Mouse (Mus musculus) lung, adult 2 months (tissue): Measurements from ENCODE around the gene Jmjd1c. TPM values are rescaled to one million over a fixed set of nuclear protein-coding genes. Genes with fewer than 3 reads are reported as not detected.

Experiments used
- DNase-seq: peaks from one replicate; pipeline ENCODE4 v3.0.0; 2022
- H3K4me1 ChIP-seq: fragments of 200-500 bp; 2 replicates; pipeline ENCODE4 v1.6.1; 2011; ENCODE audit warnings: low read length; ENCODE audit not compliant: control insufficient read depth, insufficient read depth
- H3K4me3 ChIP-seq: fragments of 200-500 bp; replicated peaks from 2 replicates; pipeline ENCODE3; 2011; ENCODE audit warnings: low read depth, mild to moderate bottlenecking, control low read depth, low read length; ENCODE audit errors: extremely low read depth
- CTCF ChIP-seq: fragments of 200-500 bp; IDR thresholded peaks from 2 replicates; pipeline ENCODE4 v1.5.1; 2011; ENCODE audit warnings: mild to moderate bottlenecking, low read length, control low read depth; ENCODE audit not compliant: insufficient read depth
- POLR2A ChIP-seq: fragments of 200-500 bp; IDR thresholded peaks from 2 replicates; pipeline ENCODE4 v1.6.1; 2011; ENCODE audit warnings: low read depth, mild to moderate bottlenecking, control low read depth, low read length, borderline replicate concordance; ENCODE audit errors: extremely low read depth
- WGBS: fragments of 180-500 bp; shearing (Covaris S2); methylation state at CpG from one replicate; pipeline ENCODE4 v1.1.7; 2018; 5-methylcytosine and 5-hydroxymethylcytosine counted together
- polyA plus RNA-seq: library from polyadenylated mRNA; depleted of rRNA; stranded (reverse); fragments of >200 nt; gene quantifications from 2 replicates; pipeline ENCODE4 v1.2.3, GENCODE M21; 2012

Gene Jmjd1c
- polyA plus RNA-seq, 1 experiment: 16.4 TPM

DNA sequence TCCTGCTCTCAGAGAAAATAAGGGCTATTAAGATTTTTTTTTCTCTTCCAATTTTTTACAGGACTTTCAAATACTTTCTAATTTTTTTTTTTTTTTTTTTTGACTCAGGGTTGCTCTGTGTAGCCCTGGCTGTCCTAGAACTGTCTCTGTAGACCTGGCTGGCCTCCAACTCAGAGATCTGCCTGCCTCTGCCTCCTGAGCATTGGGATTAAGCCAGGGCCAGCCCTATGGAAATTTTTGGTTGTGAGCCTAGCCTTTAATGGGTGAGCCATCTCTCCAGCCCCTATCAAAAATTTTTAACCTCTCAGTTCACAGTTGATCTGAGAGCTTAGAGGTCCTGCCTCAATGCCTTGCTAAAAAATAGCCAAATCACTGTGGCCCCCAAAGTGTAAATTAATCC is 38.7 kb upstream of the Jmjd1c start:
- peaks cover 24% of the 10 kb centered on the region for H3K4me1 ChIP-seq
- TF ChIP-seq POLR2A (no peak), CTCF (no peak)

DNA sequence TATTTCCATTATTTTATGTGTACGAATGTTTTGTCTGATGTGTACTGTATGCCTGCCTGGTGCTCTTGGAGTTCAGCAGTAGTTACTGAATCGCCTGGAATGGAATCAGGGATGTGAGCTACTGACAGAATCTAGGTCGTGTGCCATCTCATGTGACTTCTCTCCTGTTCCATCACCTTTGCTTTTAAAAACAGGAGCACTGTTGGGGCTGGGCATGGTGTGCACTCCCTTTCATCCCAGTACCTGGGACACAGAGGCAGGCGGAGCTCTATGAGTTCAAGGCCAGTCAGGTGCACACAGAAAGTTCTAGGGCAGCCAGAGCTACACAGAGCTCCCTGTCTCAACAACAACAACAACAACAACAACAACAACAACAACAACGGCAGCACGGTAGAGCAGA is 38.2 kb upstream of the Jmjd1c start:
- TF ChIP-seq CTCF: no peak
- TF ChIP-seq POLR2A: no peak
- H3K4me1 ChIP-seq: peaks cover 19% of the 10 kb centered on the region
- no peak overlapping the region for H3K4me3 ChIP-seq
- no peak for DNase-seq
- WGBS: 85% methylated on average over 6 of the region's 6 CpGs

More for the DNA sequence above, 38.7 kb upstream of the Jmjd1c start:
- DNase-seq: no peak
- H3K4me3 ChIP-seq: no peak overlapping the region

DNA sequence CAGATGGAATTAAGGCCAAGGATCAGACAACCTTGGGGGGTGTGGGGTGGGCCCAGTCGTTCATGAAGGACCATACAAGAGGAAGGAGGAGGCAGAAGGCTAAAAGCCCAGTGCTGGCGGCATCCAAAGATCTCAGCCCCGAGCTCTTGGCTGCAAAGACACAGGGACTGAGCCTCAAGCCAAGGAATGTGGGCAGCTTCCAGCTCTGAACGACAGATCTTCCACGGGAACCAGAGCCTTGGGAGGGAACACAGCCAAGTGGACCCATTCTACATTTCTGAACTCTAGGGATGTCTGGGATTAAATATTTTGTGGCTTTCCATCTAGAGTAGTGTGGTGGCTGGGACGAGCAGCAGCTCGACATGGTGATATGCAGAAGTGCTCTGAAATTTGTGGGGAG is 37.6 kb upstream of the Jmjd1c start:
- peaks cover 18% of the 10 kb centered on the region for H3K4me1 ChIP-seq
- no peak for DNase-seq
- WGBS: 30% methylated on average over 7 of the region's 7 CpGs

DNA sequence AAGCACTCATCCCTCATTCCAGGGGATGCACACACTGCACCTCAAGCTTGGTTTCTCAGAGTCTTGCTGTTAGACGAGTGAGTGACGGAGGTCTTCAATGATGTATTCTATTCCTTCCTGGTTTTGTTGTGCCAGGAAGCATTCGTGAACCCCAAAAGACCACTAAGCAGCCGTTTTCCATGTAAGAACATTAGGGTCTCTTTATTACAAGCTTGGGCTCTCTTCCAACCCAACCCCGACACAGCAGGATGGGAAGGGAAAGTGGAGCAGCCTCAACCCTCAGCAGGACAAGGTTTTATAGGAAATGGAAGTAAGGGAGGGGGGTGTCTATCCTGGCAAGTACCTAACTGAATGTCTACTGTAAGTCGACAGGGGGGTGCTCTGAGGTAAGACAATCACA is 37.2 kb upstream of the Jmjd1c start:
- 43% methylated on average over 6 of the region's 6 CpGs for WGBS
- Histone ChIP-seq H3K4me3 (no peak overlapping the region), H3K4me1 (peaks cover 18% of the 10 kb centered on the region)
- no peak for DNase-seq
- no peak for TF ChIP-seq CTCF
- TF ChIP-seq POLR2A: no peak

More for the DNA sequence above, 37.6 kb upstream of the Jmjd1c start:
- TF ChIP-seq POLR2A (no peak), CTCF (no peak)
- H3K4me3 ChIP-seq: no peak overlapping the region

DNA sequence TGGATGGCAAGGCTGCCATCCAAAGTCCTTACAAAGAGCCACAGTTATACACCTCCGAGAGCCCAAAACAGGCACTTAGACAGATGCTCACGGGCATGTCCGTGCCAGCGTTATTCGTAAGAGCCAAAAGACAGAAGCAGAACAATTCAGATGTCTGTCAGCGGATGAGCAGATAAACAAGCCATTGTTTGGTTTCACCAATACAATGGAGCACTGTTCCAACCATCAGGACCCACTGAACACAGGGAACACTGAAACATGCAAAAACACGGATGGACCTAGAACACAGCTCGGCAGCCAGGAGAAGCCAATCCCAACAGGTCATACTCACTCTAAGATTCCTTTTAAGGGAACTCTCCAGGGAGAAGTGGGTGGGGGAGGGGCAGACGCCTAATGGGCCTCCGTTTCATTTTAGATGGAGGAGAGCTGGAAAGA is 34.5 kb upstream of the Jmjd1c start:
- WGBS: 38% methylated on average over 10 of the region's 10 CpGs
- H3K4me3 ChIP-seq: no peak overlapping the region
- TF ChIP-seq CTCF (no peak), POLR2A (no peak)
- DNase-seq: no peak
- H3K4me1 ChIP-seq: peaks cover 16% of the 10 kb centered on the region

- Histone ChIP-seq H3K4me1 (peaks cover 13% of the 10 kb centered on the region), H3K4me3 (no peak overlapping the region)
- WGBS: 22% methylated on average over 4 of the region's 4 CpGs
- no peak for DNase-seq
- TF ChIP-seq CTCF (no peak), POLR2A (no peak)
Observed at GRCm38 (mm10) chr10:67061823-67062222, 34.1 kb upstream of the Jmjd1c start.

- 42% methylated on average over 7 of the region's 7 CpGs for WGBS
Observed at GRCm38 (mm10) chr10:67065277-67065887, 30.5 kb upstream of the Jmjd1c start.

GRCm38 (mm10) chr10:67065927-67066326 is 30.0 kb upstream of the Jmjd1c start:
- Histone ChIP-seq H3K4me1 (peaks cover 12% of the 10 kb centered on the region), H3K4me3 (no peak overlapping the region)
- TF ChIP-seq POLR2A: no peak
- no peak for TF ChIP-seq CTCF
- no peak for DNase-seq
- 62% methylated on average over 5 of the region's 5 CpGs for WGBS

More at GRCm38 (mm10) chr10:67065277-67065887, 30.5 kb upstream of the Jmjd1c start:
- Histone ChIP-seq H3K4me1 (peaks cover 12% of the 10 kb centered on the region), H3K4me3 (no peak overlapping the region)
- no peak for TF ChIP-seq CTCF
- no peak for TF ChIP-seq POLR2A
- DNase-seq: no peak

- H3K4me1 ChIP-seq: peaks cover 14% of the 10 kb centered on the region
- 59% methylated on average over 3 of the region's 3 CpGs for WGBS
- TF ChIP-seq POLR2A (no peak), CTCF (peak; percentile 14; the same call in 1 of the 2 replicates)
- DNase-seq: no peak
- no peak overlapping the region for H3K4me3 ChIP-seq
Observed at GRCm38 (mm10) chr10:67066421-67066820, 29.5 kb upstream of the Jmjd1c start.

- TF ChIP-seq POLR2A: no peak
- no peak for TF ChIP-seq CTCF
- H3K4me1 ChIP-seq: peaks cover 17% of the 10 kb centered on the region
- DNase-seq: no peak
- peak overlapping the region; percentile 2 for H3K4me3 ChIP-seq
- 51% methylated on average over 10 of the region's 10 CpGs for WGBS
Observed at GRCm38 (mm10) chr10:67069013-67069412, 26.9 kb upstream of the Jmjd1c start.

DNA sequence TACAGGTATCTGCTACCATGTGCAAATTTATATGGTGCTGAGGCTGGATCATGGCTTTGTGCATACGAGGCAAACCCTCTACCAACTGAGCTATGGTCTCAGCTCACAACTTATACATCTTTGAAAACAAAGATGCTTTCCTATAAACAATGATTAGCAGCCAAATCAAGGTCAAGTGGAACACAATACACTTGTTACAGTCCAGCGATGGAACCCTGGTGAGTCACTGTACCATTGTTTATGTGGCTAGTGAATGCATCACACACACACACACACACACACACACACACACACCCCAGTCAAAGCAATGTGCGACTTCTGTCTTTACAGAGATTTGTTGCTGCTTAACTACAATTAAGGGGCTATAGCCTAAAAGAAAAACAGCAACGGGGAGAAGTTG is 24.5 kb upstream of the Jmjd1c start:
- TF ChIP-seq CTCF: no peak
- TF ChIP-seq POLR2A: no peak
- WGBS: 42% methylated on average over 4 of the region's 4 CpGs
- no peak for DNase-seq
- no peak overlapping the region for H3K4me3 ChIP-seq
- peaks cover 11% of the 10 kb centered on the region for H3K4me1 ChIP-seq
